Mouse (Mus musculus): ENCODE results near the gene Cir1. TPM values are rescaled to one million over a fixed set of nuclear protein-coding genes. Genes with fewer than 3 reads are reported as not detected.
A peak's percentile ranks its signal among the peaks of the same experiment; 100 is the strongest.

The Cir1 gene
- total RNA-seq, 2 experiments from 2014 or later, result 26.3 to 27.1 TPM

- no peak for TF ChIP-seq CTCF (IDR thresholded peaks at IDR 0.05)
- Histone ChIP-seq H3K4me3 (no peak overlapping the region), H3K27ac (peak overlapping the region; percentile 28; the same call in 1 of the 2 replicates)
- DNase-seq (ENCODE audit: extremely low spot score in 1 of 2, low spot score in 2 of 2), result no peak
- intact Hi-C loops (cut with DNase I), result loop anchor here (2.0 to 10.0 kb wide), 9 partner anchors 296 to 1858 kb away; partner anchors contain the start of genes Cdca7, Evx2, Hoxd10 and Hoxd9
These were observed 35.3 kb downstream of the Cir1 start for GRCm38 (mm10) chr2:73277021-73277708.

- no peak overlapping the region; the same call in 1 of the 2 replicates for H3K27ac ChIP-seq
These were observed 36.3 kb downstream of the Cir1 start for GRCm38 (mm10) chr2:73276141-73276571.

GRCm38 (mm10) chr2:73275261-73276040 is 37.0 kb downstream of the Cir1 start:
- TF ChIP-seq CTCF (IDR thresholded peaks at IDR 0.05), result no peak
- intact Hi-C loops (cut with DNase I), result loop anchor here (2.0 to 10.0 kb wide), 9 partner anchors 295 to 1859 kb away; partner anchors contain the start of genes Cdca7, Evx2, Hoxd10 and Hoxd9
- no peak overlapping the region for H3K27ac ChIP-seq
- H3K4me3 ChIP-seq, result no peak overlapping the region; the same call in 1 of the 2 replicates
- DNase-seq (ENCODE audit: extremely low spot score in 1 of 2, low spot score in 2 of 2), result no peak

More at GRCm38 (mm10) chr2:73276141-73276571, 36.3 kb downstream of the Cir1 start:
- no peak for TF ChIP-seq CTCF (IDR thresholded peaks at IDR 0.05)
- H3K4me3 ChIP-seq, result no peak overlapping the region
- no peak for DNase-seq (ENCODE audit: extremely low spot score in 1 of 2, low spot score in 2 of 2)
- intact Hi-C loops (cut with DNase I), result loop anchor here (2.0 to 10.0 kb wide), 9 partner anchors 295 to 1859 kb away; partner anchors contain the start of genes Cdca7, Evx2, Hoxd10 and Hoxd9

GRCm38 (mm10) chr2:73274119-73274920 is 38.2 kb downstream of the Cir1 start:
- no peak overlapping the region for H3K27ac ChIP-seq
- intact Hi-C loops (cut with DNase I), result loop anchor here (5.0 to 10.0 kb wide), 4 partner anchors 62 to 1860 kb away; partner anchors contain the start of genes Evx2, Hoxd10 and Hoxd9
- no peak for TF ChIP-seq CTCF (IDR thresholded peaks at IDR 0.05)
- H3K4me3 ChIP-seq, result peak overlapping the region; percentile 31
- peak in 1 of 2 experiments; percentile 24 for DNase-seq (ENCODE audit: extremely low spot score in 1 of 2, low spot score in 2 of 2)

GRCm38 (mm10) chr2:73273249-73274118 is 39.0 kb downstream of the Cir1 start:
- Histone ChIP-seq H3K4me3 (peak overlapping the region; percentile 31), H3K27ac (no peak overlapping the region)
- DNase-seq (ENCODE audit: extremely low spot score in 1 of 2, low spot score in 2 of 2), result no peak
- intact Hi-C loops (cut with DNase I), result loop anchor here (5.0 to 10.0 kb wide), 4 partner anchors 61 to 1861 kb away; partner anchors contain the start of genes Evx2, Hoxd10 and Hoxd9
- TF ChIP-seq CTCF (IDR thresholded peaks at IDR 0.05), result no peak

DNA sequence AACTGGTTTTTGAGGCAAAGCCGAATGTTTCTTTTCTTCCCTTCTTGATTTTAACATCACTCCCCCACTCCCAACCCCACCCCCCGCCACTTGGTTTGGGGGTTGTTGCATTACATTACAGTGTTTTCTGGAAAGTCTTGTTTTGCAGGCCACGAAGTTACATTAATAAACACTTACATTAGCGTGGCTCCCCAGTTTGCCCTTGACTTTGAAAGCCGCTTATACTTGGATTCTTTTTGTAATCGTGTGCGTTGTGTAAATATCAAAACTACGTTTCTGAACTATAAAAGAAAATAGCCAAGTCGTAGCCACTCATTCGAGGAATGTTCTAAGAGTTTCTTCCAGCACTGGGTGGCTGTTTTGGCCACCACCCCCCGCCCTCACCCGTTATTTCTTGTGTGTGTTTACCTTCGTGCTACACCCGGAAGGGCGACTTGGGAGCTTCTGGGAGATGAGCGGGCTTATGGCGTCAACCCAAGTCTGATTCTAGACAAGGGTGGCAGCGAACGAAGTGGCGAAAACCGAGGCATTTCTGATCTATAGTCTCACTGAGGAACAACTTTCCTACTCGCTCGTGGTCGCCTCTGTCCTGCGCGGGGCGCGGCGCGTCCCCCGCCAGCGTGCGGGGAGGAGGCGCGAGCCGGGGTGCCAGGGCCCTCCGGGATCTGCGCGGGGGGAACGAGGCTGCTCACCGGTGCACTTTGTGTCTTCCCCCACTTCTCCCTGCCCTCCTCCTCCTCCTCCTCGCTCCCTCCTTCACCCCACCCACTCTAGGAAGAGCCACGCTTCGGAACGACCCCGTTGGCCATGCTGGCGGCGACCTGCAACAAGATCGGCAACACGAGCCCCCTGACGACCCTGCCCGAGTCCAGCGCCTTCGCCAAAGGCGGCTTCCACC is 39.9 kb downstream of the Cir1 start:
- no peak for TF ChIP-seq CTCF (IDR thresholded peaks at IDR 0.05)
- Histone ChIP-seq H3K4me3 (peak overlapping the region; percentile 31; the same call in 1 of the 2 replicates), H3K27ac (no peak overlapping the region)
- intact Hi-C loops (cut with DNase I), result loop anchor here (5.0 to 10.0 kb wide), 4 partner anchors 60 to 1862 kb away; partner anchors contain the start of genes Evx2, Hoxd10 and Hoxd9
- DNase-seq (ENCODE audit: extremely low spot score in 1 of 2, low spot score in 2 of 2), result peak in 1 of 2 experiments; percentile 25

GRCm38 (mm10) chr2:73271459-73272161 is 40.9 kb downstream of the Cir1 start, which contains the start of gene Sp9:
Gene Sp9, plus strand, starts transcription at chr2:73271925.
- peak within 1 kb of the TSS; percentile 22; the same call in 1 of the 2 replicates for H3K4me3 ChIP-seq
- TF ChIP-seq CTCF (IDR thresholded peaks at IDR 0.05), result no peak
- H3K27ac ChIP-seq, result no peak within 1 kb of the TSS
- peak; percentile 44 to 62 for DNase-seq (ENCODE audit: extremely low spot score in 1 of 2, low spot score in 2 of 2)
- intact Hi-C loops (cut with DNase I), result loop anchor here (2.0 to 10.0 kb wide), 5 partner anchors 59 to 1863 kb away; partner anchors contain the start of genes Evx2, Hoxd10 and Hoxd9

GRCm38 (mm10) chr2:73270593-73271458 is 41.7 kb downstream of the Cir1 start:
- no peak overlapping the region for H3K27ac ChIP-seq
- TF ChIP-seq CTCF (IDR thresholded peaks at IDR 0.05), result no peak
- DNase-seq (ENCODE audit: extremely low spot score in 1 of 2, low spot score in 2 of 2), result peak in 1 of 2 experiments; percentile 28
- H3K4me3 ChIP-seq, result no peak overlapping the region
- intact Hi-C loops (cut with DNase I), result loop anchor here (2.0 to 10.0 kb wide), 5 partner anchors 59 to 1864 kb away; partner anchors contain the start of genes Evx2, Hoxd10 and Hoxd9
